Mouse (Mus musculus) C2C12 (cell line): ENCODE measurements around the gene Bcas3.

Experiments
- CEBPB ChIP-seq: IDR thresholded peaks from one replicate; pipeline ENCODE4 v1.6.1; 2011; ENCODE audit warnings: low read depth, mild to moderate bottlenecking, control low read depth, moderate library complexity
- CTCF ChIP-seq: IDR thresholded peaks from one replicate; pipeline ENCODE4 v1.5.1; 2011; ENCODE audit not compliant: control insufficient read depth, insufficient read depth, insufficient read length
- MAX ChIP-seq: IDR thresholded peaks from one replicate; pipeline ENCODE4 v1.6.1; 2011; ENCODE audit warnings: mild to moderate bottlenecking, control low read depth
- MYOG ChIP-seq: IDR thresholded peaks from one replicate; pipeline ENCODE4 v1.6.1; 2011; ENCODE audit not compliant: control insufficient read depth, insufficient read length; ENCODE audit errors: extremely low read depth
- USF1 ChIP-seq: IDR thresholded peaks from one replicate; pipeline ENCODE4 v1.6.1; 2011; ENCODE audit warnings: low read depth, mild to moderate bottlenecking, control low read depth, moderate library complexity

DNA sequence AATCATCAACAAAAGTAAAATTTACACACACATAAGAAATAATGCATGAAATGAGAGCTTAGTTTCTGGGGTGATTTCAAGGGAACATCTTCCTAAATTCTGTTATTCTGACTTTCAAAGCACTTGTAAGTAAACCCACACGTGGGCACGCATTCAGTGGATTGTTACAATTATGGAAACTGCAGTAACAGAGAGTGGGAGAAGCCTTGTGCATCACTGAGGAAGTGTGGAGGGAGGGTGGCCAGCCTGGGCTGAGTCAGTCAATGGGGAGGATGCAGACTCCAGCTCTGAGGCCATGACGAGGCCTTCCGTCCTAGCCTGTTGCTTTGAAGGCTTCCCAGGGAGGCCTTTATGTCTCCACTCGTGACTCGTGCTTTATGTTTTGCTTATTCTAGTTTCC is 289.6 kb downstream of the Bcas3 start:
- TF ChIP-seq CTCF (no peak), MAX (no peak), USF1 (no peak), CEBPB (no peak), MYOG (no peak)
